In genomic region chr10:81597137-81597950, GRCm38 (mm10) we compare ENCODE assay signal across 8 mouse cellular contexts. TPM values are rescaled to one million over a fixed set of nuclear protein-coding genes. Genes with fewer than 3 reads are reported as not detected.
DNase-seq lines count a peak whose midpoint lies in the region; ATAC-seq lines count a peak whose summit lies in the region.

No protein-coding gene starts in this region.

- peak; percentile 48; the same call in 1 of the 2 replicates for ATAC-seq in frontal cortex, adult (ENCODE audit: low TSS enrichment)
- no peak; the same call in 1 of the 2 replicates for ATAC-seq in forebrain, embryonic 14.5 days
- ATAC-seq in hindbrain, embryonic 15.5 days (ENCODE audit: low FRiP score, low read depth) = peak; percentile 43
- ATAC-seq in lung, embryonic 16.5 days (ENCODE audit: low read depth) = peak; percentile 73
- ATAC-seq in erythroblast, adult 5-6 weeks (replicated peaks; ENCODE audit: low FRiP score, poor library complexity, severe bottlenecking) = no peak

- peaks cover 22% of the 10 kb centered on the region for H3K27me3 ChIP-seq in forebrain, embryonic 14.5 days (replicated peaks; ENCODE audit: control insufficient read depth, insufficient read depth, low read length)
- peaks cover 50% of the 10 kb centered on the region for H3K27me3 ChIP-seq in hindbrain, embryonic 15.5 days
- H3K27me3 ChIP-seq in lung, embryonic 16.5 days (ENCODE audit: control insufficient read depth, insufficient read depth, low read depth, low read length) = peaks cover 3% of the 10 kb centered on the region; the same call in 1 of the 2 replicates

- peaks cover 36% of the 10 kb centered on the region for H3K4me1 ChIP-seq in forebrain, embryonic 14.5 days (ENCODE audit: control insufficient read depth, insufficient read depth, low read length)
- H3K4me1 ChIP-seq in hindbrain, embryonic 15.5 days (replicated peaks) = peaks cover 48% of the 10 kb centered on the region
- peaks cover 49% of the 10 kb centered on the region for H3K4me1 ChIP-seq in lung, embryonic 16.5 days (replicated peaks; ENCODE audit: control insufficient read depth, insufficient read depth, low read length)

- no peak overlapping the region for H3K9ac ChIP-seq in forebrain, embryonic 14.5 days (ENCODE audit: low read length)
- no peak overlapping the region for H3K9ac ChIP-seq in hindbrain, embryonic 15.5 days
- peak overlapping the region; percentile 60 for H3K9ac ChIP-seq in lung, embryonic 16.5 days (ENCODE audit: low read length)

- H3K9me3 ChIP-seq in forebrain, embryonic 14.5 days (replicated peaks; ENCODE audit: control insufficient read depth, low read length) = no peaks in the 10 kb centered on the region
- H3K9me3 ChIP-seq in hindbrain, embryonic 15.5 days = no peaks in the 10 kb centered on the region
- H3K9me3 ChIP-seq in lung, embryonic 16.5 days (ENCODE audit: control insufficient read depth, low read length) = no peaks in the 10 kb centered on the region

- no peak overlapping the region for H3K4me3 ChIP-seq in forebrain, embryonic 14.5 days (ENCODE audit: low read depth, low read length)
- no peak overlapping the region for H3K4me3 ChIP-seq in hindbrain, embryonic 15.5 days
- H3K4me3 ChIP-seq in lung, embryonic 16.5 days (ENCODE audit: low read length) = peak overlapping the region; percentile 34

- WGBS in forebrain, embryonic 14.5 days = 6% methylated on average over 10 of the region's 12 CpGs
- WGBS in hindbrain, embryonic 15.5 days = 6% methylated on average over 12 of the region's 12 CpGs
- under 1% methylated on average over 12 of the region's 12 CpGs for WGBS in lung, embryonic 16.5 days

- H3K36me3 ChIP-seq in forebrain, embryonic 14.5 days (ENCODE audit: control insufficient read depth, insufficient read depth, low read length) = no peaks in the 10 kb centered on the region
- H3K36me3 ChIP-seq in hindbrain, embryonic 15.5 days = no peaks in the 10 kb centered on the region
- no peaks in the 10 kb centered on the region for H3K36me3 ChIP-seq in lung, embryonic 16.5 days (ENCODE audit: control insufficient read depth, insufficient read depth, low read length)

- H3K27ac ChIP-seq in forebrain, embryonic 14.5 days (ENCODE audit: low read depth, low read length) = peak overlapping the region; percentile 33; the same call in 1 of the 2 replicates
- peak overlapping the region; percentile 35; the same call in 1 of the 2 replicates for H3K27ac ChIP-seq in hindbrain, embryonic 15.5 days (replicated peaks)
- peak overlapping the region; percentile 93 for H3K27ac ChIP-seq in lung, embryonic 16.5 days (ENCODE audit: low read length)

- DNase-seq in frontal cortex, postnatal 14 days (ENCODE audit: low spot score in 2 of 2) = no peak
- DNase-seq in adipocyte (ENCODE audit: low spot score) = peak; percentile 45
- DNase-seq in forebrain, embryonic 14.5 days (ENCODE audit: low spot score) = peak; percentile 41
- DNase-seq in retina, postnatal 7 days (ENCODE audit: low read depth, low spot score) = peak; percentile 76

- H3K4me2 ChIP-seq in forebrain, embryonic 14.5 days (ENCODE audit: low read length) = peak overlapping the region; percentile 26; the same call in 1 of the 2 replicates
- peak overlapping the region; percentile 40 for H3K4me2 ChIP-seq in hindbrain, embryonic 15.5 days
- H3K4me2 ChIP-seq in lung, embryonic 16.5 days (ENCODE audit: low read depth, low read length) = peak overlapping the region; percentile 60

RNA-seq across cellular contexts. Expression of gene Tle6, which starts 3.5 kb away (rescaled TPM):
- polyA plus RNA-seq in forebrain, embryonic 14.5 days (2014; fragmentation: Nextera tagmentation; extraction: Ambion mirVana) = 2.4 and 2.5 TPM in 2 replicates
- polyA plus RNA-seq in hindbrain, embryonic 15.5 days (2015; fragmentation: Nextera tagmentation; extraction: Ambion mirVana) = 8.7 and 9.8 TPM in 2 replicates
- 30.1 and 33.8 TPM in 2 replicates for polyA plus RNA-seq in lung, embryonic 16.5 days (2015; fragmentation: Nextera tagmentation; extraction: Ambion mirVana)
- total RNA-seq in erythroblast, adult 5-6 weeks (2015; ENCODE audit: low replicate concordance) = 1.7 and 2.7 TPM in 2 replicates
- not detected in 2 replicates for total RNA-seq in erythroblast, adult 5-6 weeks (2017; ENCODE audit: low replicate concordance)

RNA-seq across cellular contexts. Expression of gene BC025920, which starts 8.7 kb away (rescaled TPM):
- 0.81 and 1.0 TPM in 2 replicates for polyA plus RNA-seq in forebrain, embryonic 14.5 days (2014; fragmentation: Nextera tagmentation; extraction: Ambion mirVana)
- 1.7 and 2.1 TPM in 2 replicates for polyA plus RNA-seq in hindbrain, embryonic 15.5 days (2015; fragmentation: Nextera tagmentation; extraction: Ambion mirVana)
- 0.24 and 0.98 TPM in 2 replicates for polyA plus RNA-seq in lung, embryonic 16.5 days (2015; fragmentation: Nextera tagmentation; extraction: Ambion mirVana)
- 2.9 and 6.0 TPM in 2 replicates for total RNA-seq in erythroblast, adult 5-6 weeks (2015; ENCODE audit: low replicate concordance)
- 2.0 and 8.8 TPM in 2 replicates for total RNA-seq in erythroblast, adult 5-6 weeks (2017; ENCODE audit: low replicate concordance)

RNA-seq across cellular contexts. Expression of gene Tle2, which starts 23.0 kb away (rescaled TPM):
- 12.0 and 17.2 TPM in 2 replicates for polyA plus RNA-seq in forebrain, embryonic 14.5 days (2014; fragmentation: Nextera tagmentation; extraction: Ambion mirVana)
- 46.6 and 46.9 TPM in 2 replicates for polyA plus RNA-seq in hindbrain, embryonic 15.5 days (2015; fragmentation: Nextera tagmentation; extraction: Ambion mirVana)
- 51.2 and 53.3 TPM in 2 replicates for polyA plus RNA-seq in lung, embryonic 16.5 days (2015; fragmentation: Nextera tagmentation; extraction: Ambion mirVana)
- not detected in 2 replicates for total RNA-seq in erythroblast, adult 5-6 weeks (2015; ENCODE audit: low replicate concordance)
- total RNA-seq in erythroblast, adult 5-6 weeks (2017; ENCODE audit: low replicate concordance) = not detected in 2 replicates

RNA-seq across cellular contexts. Expression of gene Sirt6, which starts 30.3 kb away (rescaled TPM):
- polyA plus RNA-seq in forebrain, embryonic 14.5 days (2014; fragmentation: Nextera tagmentation; extraction: Ambion mirVana) = 46.0 and 47.4 TPM in 2 replicates
- polyA plus RNA-seq in hindbrain, embryonic 15.5 days (2015; fragmentation: Nextera tagmentation; extraction: Ambion mirVana) = 49.0 and 49.1 TPM in 2 replicates
- 38.0 and 40.0 TPM in 2 replicates for polyA plus RNA-seq in lung, embryonic 16.5 days (2015; fragmentation: Nextera tagmentation; extraction: Ambion mirVana)
- 0.63 and 0.96 TPM in 2 replicates for total RNA-seq in erythroblast, adult 5-6 weeks (2015; ENCODE audit: low replicate concordance)
- total RNA-seq in erythroblast, adult 5-6 weeks (2017; ENCODE audit: low replicate concordance) = 0.56 and 3.7 TPM in 2 replicates

RNA-seq across cellular contexts. Expression of gene Ankrd24, which starts 31.0 kb away (rescaled TPM):
- 5.2 and 6.3 TPM in 2 replicates for polyA plus RNA-seq in forebrain, embryonic 14.5 days (2014; fragmentation: Nextera tagmentation; extraction: Ambion mirVana)
- 19.4 and 23.6 TPM in 2 replicates for polyA plus RNA-seq in hindbrain, embryonic 15.5 days (2015; fragmentation: Nextera tagmentation; extraction: Ambion mirVana)
- 8.5 and 9.2 TPM in 2 replicates for polyA plus RNA-seq in lung, embryonic 16.5 days (2015; fragmentation: Nextera tagmentation; extraction: Ambion mirVana)
- total RNA-seq in erythroblast, adult 5-6 weeks (2015; ENCODE audit: low replicate concordance) = not detected in 2 replicates
- total RNA-seq in erythroblast, adult 5-6 weeks (2017; ENCODE audit: low replicate concordance) = 0.28 and 1.1 TPM in 2 replicates

Comparison
In these comparisons a context has a peak if more than half of its experiments do, and no peak if none do; other contexts are left out.
1. ATAC-seq: peak in frontal cortex, adult (single experiment), hindbrain, embryonic 15.5 days (single experiment) and lung, embryonic 16.5 days (single experiment); none in forebrain, embryonic 14.5 days (single experiment) and erythroblast, adult 5-6 weeks (single experiment).
2. DNase-seq: peak in adipocyte (single experiment), forebrain, embryonic 14.5 days (single experiment) and retina, postnatal 7 days (single experiment); none in frontal cortex, postnatal 14 days (0 of 2).
3. H3K27ac ChIP-seq: peak in every context shown above with its lines; median percentile 93 in lung, embryonic 16.5 days; 35 in hindbrain, embryonic 15.5 days; 33 in forebrain, embryonic 14.5 days.
4. Peak in every context shown above with its lines, with median percentiles within 50 percentile points of each other: H3K4me2 ChIP-seq.